Mouse (Mus musculus) layer of hippocampus, adult 2 months (tissue): ENCODE results near the gene Xirp1. TPM values are rescaled to one million over a fixed set of nuclear protein-coding genes. Genes with fewer than 3 reads are reported as not detected.
"Not testable (repeated sequence)": the region's sequence is repeated elsewhere in the genome, so short reads cannot be mapped to it uniquely, and the experiment has no call there.

Experiments
- DNase-seq, 2 experiments: peaks; one replicate each; pipeline ENCODE4 v3.0.0; 2022; ENCODE audit warnings: low spot score in 2 of 2
- H3K27ac ChIP-seq: fragments of 200-600 bp; 2 replicates; pipeline ENCODE4 v1.8.1; 2022
- H3K4me3 ChIP-seq: fragments of 200-600 bp; 2 replicates; pipeline ENCODE4 v1.8.1; 2022; ENCODE audit warnings: mild to moderate bottlenecking
- CTCF ChIP-seq: fragments of 200-600 bp; conservative IDR thresholded peaks from 2 replicates; pipeline ENCODE4 v1.8.1; 2022; ENCODE audit warnings: antibody characterized with exemption, mild to moderate bottlenecking, moderate library complexity
- total RNA-seq, 2 experiments: library from RNA; stranded (reverse); gene quantifications; 2 replicates each; pipeline ENCODE4 v1.2.3; 2021

The Xirp1 gene
- total RNA-seq, 2 experiments from 2014 or later = 0.10 to 0.23 TPM

GRCm38 (mm10) chr9:120012781-120013180, 10.6 kb downstream of the Xirp1 start:
- DNase-seq = no peak
- H3K27ac ChIP-seq = peak overlapping the region; percentile 98; the same call in 1 of the 2 replicates

GRCm38 (mm10) chr9:120012161-120012560, 11.2 kb downstream of the Xirp1 start:
- H3K4me3 ChIP-seq, DNase-seq: not testable (repeated sequence)
- peak overlapping the region; percentile 98; the same call in 1 of the 2 replicates for H3K27ac ChIP-seq

More at GRCm38 (mm10) chr9:120012781-120013180, 10.6 kb downstream of the Xirp1 start:
- H3K4me3 ChIP-seq = no peak overlapping the region
- no peak for TF ChIP-seq CTCF

- Histone ChIP-seq H3K4me3 (peak overlapping the region; percentile 61), H3K27ac (peak overlapping the region; percentile 98)
- peak; percentile 75 to 85 for DNase-seq
- peak; percentile 86 for TF ChIP-seq CTCF
Measured at GRCm38 (mm10) chr9:120011533-120011932, 11.9 kb downstream of the Xirp1 start.

- peak; percentile 96 to 99 for DNase-seq
- TF ChIP-seq CTCF = no peak
- Histone ChIP-seq H3K27ac (peak overlapping the region; percentile 98), H3K4me3 (peak overlapping the region; percentile 61)
Measured at GRCm38 (mm10) chr9:120010781-120011511, 12.5 kb downstream of the Xirp1 start.

DNA sequence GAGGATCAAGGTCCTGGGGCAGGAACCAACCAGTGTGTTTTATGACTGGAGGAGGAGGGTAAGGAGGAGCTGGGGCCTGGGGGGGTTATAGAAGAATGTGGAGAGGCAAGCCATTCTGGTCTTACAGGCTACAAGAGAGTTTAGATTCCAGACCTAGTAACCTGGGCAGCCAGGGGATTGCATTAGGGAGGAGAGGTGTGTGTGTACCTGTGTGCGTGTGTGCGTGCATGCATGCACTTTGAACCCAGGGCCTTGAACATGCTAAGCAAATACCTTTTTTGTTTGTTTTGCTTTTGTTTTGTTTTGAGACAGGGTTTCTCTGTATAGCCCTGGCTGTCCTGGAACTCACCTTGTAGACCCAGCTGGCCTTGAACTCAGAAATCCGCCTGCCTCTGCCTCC, 13.5 kb downstream of the Xirp1 start:
- no peak for DNase-seq
- peak overlapping the region; percentile 98; the same call in 1 of the 2 replicates for H3K27ac ChIP-seq

GRCm38 (mm10) chr9:120009226-120009841, 14.1 kb downstream of the Xirp1 start:
- H3K4me3 ChIP-seq = no peak overlapping the region
- TF ChIP-seq CTCF = no peak
- DNase-seq = no peak
- peak overlapping the region; percentile 98; the same call in 1 of the 2 replicates for H3K27ac ChIP-seq

More for the DNA sequence above, 13.5 kb downstream of the Xirp1 start:
- H3K4me3 ChIP-seq = no peak overlapping the region
- TF ChIP-seq CTCF = no peak

- DNase-seq = no peak
- peak; percentile 51 for TF ChIP-seq CTCF
- no peak overlapping the region for H3K4me3 ChIP-seq
- no peak overlapping the region for H3K27ac ChIP-seq
Measured at GRCm38 (mm10) chr9:120007833-120008232, 15.6 kb downstream of the Xirp1 start.

GRCm38 (mm10) chr9:120005936-120006335, 17.5 kb downstream of the Xirp1 start:
- Histone ChIP-seq H3K27ac (no peak overlapping the region), H3K4me3 (no peak overlapping the region)
- no peak for TF ChIP-seq CTCF
- DNase-seq = no peak

GRCm38 (mm10) chr9:120002893-120003292, 20.5 kb downstream of the Xirp1 start:
- no peak overlapping the region for H3K4me3 ChIP-seq
- DNase-seq = no peak
- no peak for TF ChIP-seq CTCF
- H3K27ac ChIP-seq = no peak overlapping the region

- DNase-seq = peak; percentile 47 to 68
- no peak for TF ChIP-seq CTCF
- Histone ChIP-seq H3K4me3 (peak overlapping the region; percentile 53), H3K27ac (peak overlapping the region; percentile 55; the same call in 1 of the 2 replicates)
Measured at GRCm38 (mm10) chr9:120001945-120002725, 21.3 kb downstream of the Xirp1 start.

DNA sequence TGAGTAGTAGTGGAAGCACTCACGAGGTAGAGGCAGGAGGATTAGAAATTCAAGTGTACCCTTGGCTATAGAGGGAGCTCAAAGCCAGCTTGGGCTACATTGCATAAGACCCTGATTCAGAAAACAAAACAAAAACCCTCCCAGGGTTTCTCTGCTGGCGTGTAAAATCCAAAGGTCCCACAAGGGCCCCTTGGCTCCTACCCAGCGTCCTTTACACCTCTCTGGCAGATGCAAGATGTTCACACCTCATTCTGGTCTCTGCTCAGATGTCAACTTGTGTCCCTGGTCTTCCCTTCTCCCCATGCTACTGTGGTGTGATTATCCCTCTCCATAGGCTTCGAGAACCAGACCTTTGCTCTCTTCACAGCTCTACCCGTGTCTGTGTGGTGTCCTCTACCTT, 22.6 kb downstream of the Xirp1 start:
- no peak overlapping the region for H3K4me3 ChIP-seq
- TF ChIP-seq CTCF = no peak
- DNase-seq = no peak
- no peak overlapping the region for H3K27ac ChIP-seq

GRCm38 (mm10) chr9:119999636-120000035, 23.8 kb downstream of the Xirp1 start:
- no peak overlapping the region for H3K4me3 ChIP-seq
- TF ChIP-seq CTCF = no peak
- no peak for DNase-seq
- no peak overlapping the region for H3K27ac ChIP-seq

DNA sequence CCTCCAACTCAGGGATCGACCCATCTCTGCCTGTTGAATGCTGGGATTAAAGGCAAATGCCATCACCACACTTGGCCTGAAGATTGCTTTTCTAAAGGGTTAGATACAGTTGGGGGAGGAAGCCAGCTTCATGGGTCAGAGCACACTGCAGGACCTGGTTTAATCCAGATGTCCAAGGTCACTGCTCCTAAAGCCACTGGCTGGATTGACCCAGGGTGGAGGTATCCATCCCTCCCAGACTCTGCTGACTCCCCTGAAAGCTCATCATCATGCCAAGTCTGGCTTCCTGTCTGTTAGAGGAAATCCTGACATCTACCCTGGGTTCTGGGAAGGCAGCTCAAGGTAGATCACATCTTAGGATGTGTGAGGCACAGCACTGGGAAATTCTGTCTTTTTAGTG, 24.6 kb downstream of the Xirp1 start:
- no peak for TF ChIP-seq CTCF
- no peak overlapping the region for H3K27ac ChIP-seq
- no peak for DNase-seq
- H3K4me3 ChIP-seq = no peak overlapping the region
